13 mouse cellular contexts compared by ENCODE assay signal in the genomic region with DNA sequence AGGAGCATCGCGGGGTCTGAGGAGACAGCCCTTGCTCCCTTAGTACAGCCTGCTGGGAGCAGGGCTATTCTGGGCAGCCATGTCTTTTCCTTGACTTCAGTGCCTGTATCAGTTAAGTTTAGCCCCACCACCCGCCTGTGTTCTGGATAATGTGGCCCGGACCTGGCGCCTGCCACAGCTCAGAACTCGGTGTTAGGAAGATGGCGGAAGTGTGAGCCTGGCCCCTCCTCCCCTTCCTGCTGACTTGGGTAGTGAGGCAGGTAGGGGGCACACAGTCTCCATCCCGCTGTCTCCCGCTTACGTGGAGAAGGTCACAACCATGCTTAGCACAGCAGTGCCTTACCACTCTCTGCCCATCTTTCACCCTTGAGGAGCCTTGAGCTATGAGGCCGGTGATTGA.
"Had no signal": no experiment of that assay in that cellular context is flagged by ENCODE, and none has a peak within 500 bp of the region (broad histone marks: within the 10 kb centered on the region; RNA-seq: fewer than 3 reads in every experiment).

No protein-coding gene starts in this region.

- H3K4me2 ChIP-seq: limb, embryonic 13.5 days; stomach, embryonic 15.5 days had no signal

- H3K4me3 ChIP-seq: layer of hippocampus, adult 2 months; limb, embryonic 13.5 days; stomach, embryonic 15.5 days had no signal

- DNase-seq: kidney, adult 9 months; kidney, postnatal 10 days; kidney, postnatal 4 days; left cerebral cortex, postnatal 4 days; lung, adult 18-20 months; lung, postnatal 36 days; right cerebral cortex, postnatal 14 days; thymus, adult 2 months; thymus, postnatal 25 days had no signal

- H3K9ac ChIP-seq: limb, embryonic 13.5 days; liver, embryonic 14.5 days; stomach, embryonic 15.5 days had no signal

- H3K27me3 ChIP-seq: limb, embryonic 13.5 days; stomach, embryonic 15.5 days had no signal

- H3K4me1 ChIP-seq: limb, embryonic 13.5 days; stomach, embryonic 15.5 days had no signal

- H3K9me3 ChIP-seq: limb, embryonic 13.5 days; stomach, embryonic 15.5 days had no signal

- H3K27ac ChIP-seq: layer of hippocampus, adult 2 months; limb, embryonic 13.5 days; liver, embryonic 14.5 days; stomach, embryonic 15.5 days had no signal

- H3K36me3 ChIP-seq: limb, embryonic 13.5 days; stomach, embryonic 15.5 days had no signal
